Mouse (Mus musculus): ENCODE data around the gene Socs7. TPM values are rescaled to one million over a fixed set of nuclear protein-coding genes. Genes with fewer than 3 reads are reported as not detected.

Gene Socs7
- total RNA-seq, 1 experiment from 2014 or later = 13.6 TPM

DNA sequence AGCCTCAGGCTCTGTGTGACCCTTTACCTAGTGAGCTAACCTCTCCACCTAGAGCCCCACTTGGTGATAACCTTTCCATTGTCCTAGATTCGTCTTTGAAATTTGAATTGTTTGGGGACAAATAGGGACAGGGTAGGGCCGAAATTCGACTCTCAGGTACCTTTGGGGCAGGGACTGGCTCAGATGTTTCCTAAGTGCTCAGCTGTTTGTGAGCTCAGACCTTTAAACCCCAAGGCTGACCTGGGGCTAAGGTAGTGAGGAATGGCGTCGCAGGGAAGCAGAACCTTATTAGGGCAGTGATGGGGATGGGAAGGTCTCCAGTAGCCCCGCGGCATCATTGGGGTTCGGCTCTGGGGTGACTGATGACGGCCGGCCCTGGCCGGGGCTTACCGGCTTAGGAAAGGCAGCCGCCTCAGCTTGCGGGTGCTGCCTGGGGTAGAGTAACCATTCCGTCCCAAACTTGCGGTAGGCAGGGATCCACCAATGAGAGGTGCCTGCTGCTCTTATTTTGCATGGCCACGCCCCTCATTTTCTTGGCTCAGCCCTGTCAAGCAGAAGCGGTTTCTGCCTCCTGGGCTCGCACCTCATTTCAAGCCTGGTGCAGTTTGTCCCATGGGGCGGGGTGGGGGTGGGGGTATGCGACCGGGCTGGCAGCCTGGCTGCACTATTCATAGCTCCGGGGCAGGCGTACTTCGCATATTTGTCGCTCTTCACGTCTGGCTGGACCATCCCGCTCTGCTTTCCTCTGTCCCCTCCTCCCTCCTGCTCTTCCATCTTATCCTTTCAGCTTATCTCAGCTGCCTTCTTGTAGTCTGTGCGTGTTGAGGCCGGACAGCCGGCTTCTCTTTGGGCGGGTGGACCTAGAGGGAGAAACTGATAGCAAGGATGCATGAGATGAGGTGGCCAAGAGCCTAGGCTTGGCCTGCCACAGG, 65.7 kb downstream of the Socs7 start:
- ATAC-seq (replicated peaks in 1 of 2; ENCODE audit: insufficient read depth in 1 of 2, low FRiP score in 2 of 2, low TSS enrichment in 1 of 2, low read depth in 1 of 2, poor library complexity in 2 of 2, severe bottlenecking in 2 of 2) = peak; percentile 77 to 87

DNA sequence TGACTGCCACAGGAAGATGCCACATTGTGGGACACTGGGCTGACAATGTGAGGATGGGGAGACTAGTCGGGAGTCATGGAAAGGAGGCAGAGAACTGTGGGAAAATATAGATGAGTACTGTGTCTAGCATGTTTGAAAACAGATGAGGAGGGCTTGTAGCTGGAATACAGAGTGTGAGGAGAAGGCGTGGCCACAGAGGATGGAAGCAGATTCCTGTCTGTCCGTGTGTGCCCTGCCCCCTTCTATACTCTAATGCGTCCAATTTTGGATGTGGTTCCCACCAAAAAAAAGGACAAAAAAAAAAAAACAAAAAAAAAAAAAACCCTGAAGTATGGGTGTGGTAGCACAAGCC, 66.4 kb downstream of the Socs7 start:
- no peak for ATAC-seq (replicated peaks in 1 of 2; ENCODE audit: insufficient read depth in 1 of 2, low FRiP score in 2 of 2, low TSS enrichment in 1 of 2, low read depth in 1 of 2, poor library complexity in 2 of 2, severe bottlenecking in 2 of 2)

DNA sequence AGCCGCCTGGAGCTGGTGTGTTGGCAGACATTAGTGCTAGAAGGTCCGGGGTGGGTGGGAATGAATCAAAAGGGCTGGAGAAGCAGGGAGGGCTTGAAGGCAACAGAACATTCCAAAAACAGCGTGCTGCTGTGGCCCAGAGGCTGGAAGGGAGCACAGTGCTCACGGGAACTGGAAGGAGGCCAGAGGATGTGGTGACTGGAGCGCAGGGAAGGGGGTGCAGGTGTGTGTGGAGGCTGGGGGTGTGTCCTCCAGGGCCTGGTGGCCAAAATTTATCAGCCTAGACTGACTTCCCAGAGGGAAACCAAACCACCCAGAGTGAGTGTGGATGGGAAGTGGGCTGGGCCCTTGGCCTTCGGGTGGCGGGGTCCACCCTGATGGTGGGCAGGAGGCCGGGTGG, 67.3 kb downstream of the Socs7 start:
- peak in 1 of 2 experiments; percentile 16; a peak in 1 of 4 replicates for ATAC-seq (replicated peaks in 1 of 2; ENCODE audit: insufficient read depth in 1 of 2, low FRiP score in 2 of 2, low TSS enrichment in 1 of 2, low read depth in 1 of 2, poor library complexity in 2 of 2, severe bottlenecking in 2 of 2)

DNA sequence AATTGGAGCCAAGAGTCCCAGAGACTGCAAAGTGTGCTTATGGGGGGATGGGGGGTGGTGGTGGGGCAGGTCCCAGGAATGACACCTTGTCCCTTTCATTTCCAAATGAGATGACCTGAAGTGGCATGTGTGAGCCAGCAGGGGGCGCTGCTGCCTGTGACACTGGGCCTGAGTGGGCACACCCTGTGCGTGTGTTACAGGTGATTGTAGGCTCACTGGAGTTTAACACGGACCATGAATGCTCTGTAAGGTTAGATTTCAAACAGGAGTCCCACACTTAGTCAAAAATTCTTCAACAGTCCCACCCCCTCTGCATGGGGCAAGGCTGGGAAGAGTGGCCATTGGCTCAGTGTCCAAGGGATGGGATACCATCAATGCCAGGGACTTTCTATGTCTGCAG, 69.7 kb downstream of the Socs7 start:
- ATAC-seq (replicated peaks in 1 of 2; ENCODE audit: insufficient read depth in 1 of 2, low FRiP score in 2 of 2, low TSS enrichment in 1 of 2, low read depth in 1 of 2, poor library complexity in 2 of 2, severe bottlenecking in 2 of 2) = peak in 1 of 2 experiments; percentile 19; a peak in 2 of 4 replicates

DNA sequence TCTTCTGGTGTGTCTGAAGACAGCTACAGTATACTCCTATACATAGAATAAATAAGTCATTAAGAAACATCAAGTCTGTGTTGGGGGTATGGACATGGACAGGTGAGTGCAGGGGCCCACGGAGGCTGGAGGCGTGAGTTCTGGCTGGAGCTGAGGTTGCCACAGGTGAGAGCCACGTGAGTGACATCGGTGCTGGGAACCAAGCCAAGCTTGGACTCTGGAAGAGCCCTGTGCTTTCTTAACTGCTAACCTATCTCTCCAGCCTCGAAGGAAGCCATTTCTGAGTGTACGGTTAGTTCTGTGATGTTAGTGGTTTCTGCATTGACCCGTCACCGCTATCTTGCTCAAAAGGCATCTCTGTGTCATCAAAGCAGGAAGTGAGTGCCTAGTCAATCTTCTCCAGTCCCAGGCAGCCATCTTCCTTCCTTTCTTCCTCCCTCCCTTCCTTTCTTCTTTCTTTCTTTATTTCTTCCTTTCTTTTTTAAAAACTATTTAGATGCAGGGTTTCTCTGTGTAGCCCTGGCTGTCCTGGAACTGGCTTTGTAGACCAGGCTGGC, 70.7 kb downstream of the Socs7 start:
- ATAC-seq (replicated peaks in 1 of 2; ENCODE audit: insufficient read depth in 1 of 2, low FRiP score in 2 of 2, low TSS enrichment in 1 of 2, low read depth in 1 of 2, poor library complexity in 2 of 2, severe bottlenecking in 2 of 2) = no peak

DNA sequence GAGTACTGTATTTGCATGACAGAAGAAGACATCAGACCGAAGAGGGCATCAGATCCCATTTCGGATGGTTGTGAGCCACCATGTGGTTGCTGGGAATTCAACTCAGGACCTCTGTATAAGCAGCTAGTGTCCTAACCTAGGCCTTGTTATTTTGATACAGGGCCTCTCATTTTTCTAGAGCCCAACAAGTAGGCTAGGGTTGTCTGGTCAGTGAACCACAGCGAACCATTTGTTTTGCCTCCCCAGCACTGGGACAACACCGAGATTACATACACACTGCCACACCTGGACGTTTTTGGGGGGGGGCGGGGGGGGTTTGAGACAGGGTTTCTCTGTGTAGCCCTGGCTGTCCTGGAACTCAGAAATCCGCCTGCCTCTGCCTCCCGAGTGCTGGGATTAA, 71.8 kb downstream of the Socs7 start:
- ATAC-seq (replicated peaks in 1 of 2; ENCODE audit: insufficient read depth in 1 of 2, low FRiP score in 2 of 2, low TSS enrichment in 1 of 2, low read depth in 1 of 2, poor library complexity in 2 of 2, severe bottlenecking in 2 of 2) = no peak

DNA sequence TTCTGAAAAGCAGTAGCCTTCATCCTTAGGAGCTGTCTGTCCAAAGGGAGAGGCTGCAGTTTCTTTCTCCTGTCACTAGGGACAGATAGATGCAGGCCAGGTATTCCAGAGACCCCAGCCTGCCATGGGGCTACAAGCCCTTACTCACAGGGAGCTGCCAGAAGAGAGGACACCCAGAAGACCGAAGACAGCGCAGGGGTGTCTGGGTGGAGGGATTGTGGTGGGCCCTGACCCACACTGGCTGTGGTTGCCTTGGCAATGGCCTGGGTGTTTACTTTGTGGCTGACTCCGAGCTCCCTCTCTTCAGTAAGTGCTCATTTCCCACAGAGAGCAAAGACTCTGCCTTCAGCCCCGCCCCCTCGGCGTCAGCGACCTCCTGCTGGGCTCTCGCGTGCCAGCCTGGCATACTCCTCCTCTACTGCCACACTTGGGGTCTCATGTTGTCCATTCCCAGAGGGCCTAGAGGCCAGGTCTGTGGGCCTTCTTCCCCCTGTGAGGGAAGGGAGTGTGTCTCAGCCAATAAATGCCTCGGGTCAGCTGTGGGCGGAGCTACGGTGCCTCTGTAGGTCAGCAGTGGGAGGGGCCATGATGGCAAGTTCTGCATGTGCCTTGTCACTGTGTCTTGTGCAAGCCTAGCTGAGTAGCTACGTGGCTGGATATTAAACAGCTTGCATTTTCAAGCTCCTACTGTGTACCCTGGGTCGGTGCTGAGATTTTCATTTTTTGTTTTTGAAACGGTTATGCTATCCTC, 72.5 kb downstream of the Socs7 start:
- peak; percentile 77 to 84 for ATAC-seq (replicated peaks in 1 of 2; ENCODE audit: insufficient read depth in 1 of 2, low FRiP score in 2 of 2, low TSS enrichment in 1 of 2, low read depth in 1 of 2, poor library complexity in 2 of 2, severe bottlenecking in 2 of 2)

DNA sequence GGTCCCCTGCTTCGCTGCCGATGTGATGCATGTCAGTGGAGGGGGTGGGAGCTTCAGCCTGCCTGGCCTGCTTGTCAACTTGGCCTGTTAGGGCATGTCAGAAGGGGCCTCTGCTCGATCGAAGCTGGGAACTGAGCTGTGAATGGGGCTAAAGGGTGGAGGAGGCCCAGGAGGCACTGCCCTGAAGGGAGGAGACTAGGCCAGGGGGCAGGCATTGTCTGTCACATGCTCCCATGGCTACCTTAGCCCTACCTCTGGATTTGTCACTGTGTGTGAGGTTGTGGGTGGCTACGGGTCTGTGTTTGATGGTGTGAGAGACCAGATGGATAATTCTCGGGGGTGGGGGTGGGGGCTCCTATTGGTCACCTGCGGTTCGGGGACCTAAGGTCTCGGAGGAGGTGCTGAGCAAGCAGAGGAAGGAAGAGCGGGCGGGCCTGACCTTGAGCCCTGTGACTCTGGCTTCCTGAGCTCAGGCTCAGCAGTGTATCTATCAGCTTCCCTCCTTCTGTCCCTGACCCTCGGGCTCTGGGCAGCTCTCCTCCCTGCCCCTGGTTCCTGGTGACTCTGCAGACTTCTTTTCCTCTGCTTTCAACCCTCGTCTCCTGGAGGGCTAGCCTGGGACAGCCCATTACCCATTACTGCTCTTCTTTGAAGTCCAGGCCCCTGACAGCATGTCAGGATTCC, 73.6 kb downstream of the Socs7 start:
- peak; percentile 34 to 41 for ATAC-seq (replicated peaks in 1 of 2; ENCODE audit: insufficient read depth in 1 of 2, low FRiP score in 2 of 2, low TSS enrichment in 1 of 2, low read depth in 1 of 2, poor library complexity in 2 of 2, severe bottlenecking in 2 of 2)

DNA sequence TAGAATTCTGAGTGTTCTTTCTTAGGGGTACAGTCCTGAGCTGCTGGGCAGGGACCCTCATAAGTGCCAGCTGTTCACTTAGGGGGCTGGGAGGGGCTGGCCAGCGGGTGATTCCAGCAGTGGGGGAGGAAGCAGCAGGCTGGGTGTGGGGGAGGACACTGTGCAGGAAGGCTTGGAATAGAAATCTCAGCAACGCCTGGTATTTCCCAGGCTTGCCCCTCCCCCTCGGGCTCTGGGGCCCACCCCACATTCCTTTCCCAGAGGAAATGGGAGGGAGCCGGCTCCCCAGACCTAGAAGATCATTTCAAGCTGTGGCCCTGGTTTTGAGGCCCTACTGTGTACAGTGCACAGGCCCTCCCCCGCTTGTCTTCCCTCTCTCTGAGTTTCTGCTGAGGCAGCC, 75.4 kb downstream of the Socs7 start:
- ATAC-seq (replicated peaks in 1 of 2; ENCODE audit: insufficient read depth in 1 of 2, low FRiP score in 2 of 2, low TSS enrichment in 1 of 2, low read depth in 1 of 2, poor library complexity in 2 of 2, severe bottlenecking in 2 of 2) = no peak

DNA sequence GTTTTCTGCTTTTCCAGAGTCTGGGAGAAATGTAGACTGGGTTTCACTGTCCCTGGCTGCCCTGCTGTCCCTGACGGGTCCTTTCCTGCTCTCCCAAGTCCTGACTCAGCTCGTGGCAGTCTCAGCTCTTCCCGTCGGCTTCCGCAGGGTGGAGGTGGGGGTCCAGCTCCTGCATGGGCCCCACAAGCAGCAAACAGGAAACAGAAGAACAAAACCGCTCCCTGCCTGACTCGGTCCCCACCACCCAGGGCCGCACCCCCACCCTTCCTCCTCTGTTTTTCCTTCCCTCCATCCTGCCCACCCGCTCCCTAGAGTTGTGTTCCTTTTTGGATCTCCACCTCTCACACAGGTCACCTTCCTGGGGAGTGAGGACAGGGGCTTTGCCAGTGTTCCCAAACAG, 76.5 kb downstream of the Socs7 start:
- ATAC-seq (replicated peaks in 1 of 2; ENCODE audit: insufficient read depth in 1 of 2, low FRiP score in 2 of 2, low TSS enrichment in 1 of 2, low read depth in 1 of 2, poor library complexity in 2 of 2, severe bottlenecking in 2 of 2) = no peak

DNA sequence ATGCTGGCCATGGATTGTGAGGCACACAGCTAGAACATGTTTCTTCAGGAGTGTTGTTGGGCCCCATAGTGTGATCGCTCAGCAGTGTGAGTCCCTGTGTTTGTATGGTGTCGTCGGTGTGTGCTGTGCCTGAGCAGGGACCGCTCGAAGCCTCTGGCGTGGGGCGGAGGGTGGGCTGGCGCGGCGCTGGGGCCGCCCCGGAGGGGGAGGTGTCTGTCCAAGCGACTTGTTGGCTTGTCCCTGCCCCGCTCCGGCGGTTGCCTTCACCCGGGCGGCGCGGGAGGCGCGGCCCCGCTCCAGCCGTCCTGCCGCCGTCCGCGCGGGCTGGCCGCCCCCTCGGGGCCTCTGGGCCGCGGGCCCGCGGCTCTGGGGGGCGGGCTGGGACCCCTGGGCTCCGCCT, 77.6 kb downstream of the Socs7 start:
- ATAC-seq (replicated peaks in 1 of 2; ENCODE audit: insufficient read depth in 1 of 2, low FRiP score in 2 of 2, low TSS enrichment in 1 of 2, low read depth in 1 of 2, poor library complexity in 2 of 2, severe bottlenecking in 2 of 2) = peak; percentile 28 to 35; a peak in 1 of 4 replicates

DNA sequence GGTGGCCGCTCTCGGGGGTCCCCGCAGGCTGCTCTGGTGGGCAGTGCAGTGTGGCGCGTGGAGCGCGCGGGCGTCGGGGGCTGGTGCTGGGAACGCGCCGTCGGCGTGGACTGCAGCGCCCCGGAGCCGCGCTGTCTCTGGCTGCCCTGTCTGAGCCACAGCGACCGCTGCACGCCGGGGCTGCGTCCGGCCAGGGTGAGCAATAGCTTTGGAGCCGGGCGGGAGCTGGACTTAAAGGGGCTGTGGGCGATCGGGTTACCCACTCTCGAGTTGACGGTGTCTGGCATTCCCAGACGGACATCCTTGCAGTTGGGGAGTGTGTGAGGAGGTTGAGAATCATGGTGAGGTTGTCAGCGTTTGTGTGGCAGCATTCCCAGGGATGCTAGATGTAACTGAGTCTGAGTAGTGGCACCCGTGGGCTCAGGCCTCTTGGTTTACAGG, 78.1 kb downstream of the Socs7 start:
- ATAC-seq (replicated peaks in 1 of 2; ENCODE audit: insufficient read depth in 1 of 2, low FRiP score in 2 of 2, low TSS enrichment in 1 of 2, low read depth in 1 of 2, poor library complexity in 2 of 2, severe bottlenecking in 2 of 2) = no peak

DNA sequence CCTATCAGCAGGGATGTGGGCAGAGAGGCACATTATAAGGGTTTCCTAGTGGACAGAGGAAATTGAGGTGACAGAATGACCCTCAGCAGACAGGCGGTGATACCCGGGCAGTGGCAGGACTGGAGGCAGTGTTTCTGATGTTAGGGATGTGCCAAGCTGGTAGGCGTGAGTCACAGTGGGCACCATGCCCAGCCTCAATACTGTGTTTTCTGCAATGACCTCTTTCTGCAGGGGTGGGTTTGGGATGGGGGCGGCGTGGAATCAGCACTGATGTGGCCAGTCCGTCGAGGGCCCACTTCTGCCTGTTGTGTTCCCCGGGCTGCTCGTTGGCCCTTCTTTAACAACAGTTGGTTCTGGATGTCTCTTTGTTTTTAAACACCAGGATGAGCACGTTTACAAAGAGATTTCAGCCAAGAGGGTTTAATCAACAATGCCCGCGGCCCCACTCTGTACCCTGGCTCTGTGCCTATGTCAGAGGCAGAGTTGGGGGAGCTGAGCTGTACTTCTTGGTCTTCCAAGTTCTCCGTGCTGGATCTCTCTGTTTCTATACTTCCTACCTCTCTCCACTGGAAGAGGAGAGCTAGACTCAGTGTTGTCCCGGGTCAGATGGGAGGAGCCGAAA, 78.8 kb downstream of the Socs7 start:
- ATAC-seq (replicated peaks in 1 of 2; ENCODE audit: insufficient read depth in 1 of 2, low FRiP score in 2 of 2, low TSS enrichment in 1 of 2, low read depth in 1 of 2, poor library complexity in 2 of 2, severe bottlenecking in 2 of 2) = no peak

DNA sequence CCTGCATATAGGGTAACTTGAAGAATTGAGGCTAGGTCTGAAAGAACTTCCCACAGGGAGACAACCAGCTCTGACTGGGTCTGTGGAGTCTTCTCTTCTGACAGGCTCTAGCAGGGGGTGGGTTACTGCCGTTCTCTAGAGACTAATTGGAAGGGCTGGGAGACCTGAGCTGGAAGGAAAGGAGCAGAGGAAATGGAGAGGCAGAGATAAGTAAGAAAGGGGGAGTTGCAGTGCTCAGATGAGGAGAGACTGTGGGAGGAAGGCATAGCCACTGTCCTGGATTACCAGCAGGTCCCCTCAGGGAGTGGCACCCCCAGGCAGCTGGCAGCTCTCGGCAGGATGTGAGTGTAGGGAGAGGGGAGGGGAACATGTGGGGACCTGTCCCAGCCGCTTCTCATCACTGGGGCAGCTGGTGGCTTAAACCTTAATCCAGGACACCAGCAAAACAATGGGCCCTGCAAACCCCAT, 79.3 kb downstream of the Socs7 start:
- ATAC-seq (replicated peaks in 1 of 2; ENCODE audit: insufficient read depth in 1 of 2, low FRiP score in 2 of 2, low TSS enrichment in 1 of 2, low read depth in 1 of 2, poor library complexity in 2 of 2, severe bottlenecking in 2 of 2) = 0 out of 4 replicates have a peak, but pooled peaks have one; percentile 7 to 8

DNA sequence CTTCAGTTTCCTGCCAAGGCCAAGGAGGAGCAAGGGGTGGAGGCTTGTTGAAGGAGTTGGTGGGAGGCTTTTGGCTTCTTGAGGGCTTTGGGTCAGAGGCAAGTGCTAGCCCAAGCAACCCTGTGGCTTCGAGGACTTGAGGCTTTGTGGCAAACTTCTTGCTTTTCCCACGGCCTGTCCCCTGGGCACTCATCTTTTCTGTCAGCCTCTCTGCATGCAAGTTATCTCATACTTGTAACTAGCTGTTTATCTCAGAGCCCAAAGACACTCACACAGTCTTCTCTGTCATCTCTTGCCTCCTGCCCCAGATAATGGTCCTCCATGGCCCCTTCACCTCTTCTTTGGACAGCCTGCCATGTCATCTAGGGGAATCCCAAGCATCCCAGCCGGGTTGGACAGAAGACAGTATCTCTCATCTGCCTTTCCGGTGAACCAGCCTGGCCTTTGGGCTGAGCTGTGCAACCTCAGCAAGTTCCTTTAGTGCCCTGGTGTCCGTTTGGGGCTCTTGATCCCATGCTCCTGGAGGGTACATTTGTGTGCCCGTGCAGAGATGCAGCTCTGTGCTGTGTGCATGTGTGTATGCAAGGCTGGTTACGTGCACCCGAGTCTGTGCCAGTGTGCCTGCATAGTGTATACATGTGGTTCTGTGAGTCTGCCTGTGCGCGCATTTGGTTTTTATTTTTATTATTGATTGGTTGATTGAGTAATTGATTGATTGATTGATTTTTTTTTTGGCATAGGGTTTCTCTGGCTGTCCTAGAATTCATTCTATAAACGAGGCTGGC, 80.7 kb downstream of the Socs7 start:
- no peak for ATAC-seq (replicated peaks in 1 of 2; ENCODE audit: insufficient read depth in 1 of 2, low FRiP score in 2 of 2, low TSS enrichment in 1 of 2, low read depth in 1 of 2, poor library complexity in 2 of 2, severe bottlenecking in 2 of 2)

DNA sequence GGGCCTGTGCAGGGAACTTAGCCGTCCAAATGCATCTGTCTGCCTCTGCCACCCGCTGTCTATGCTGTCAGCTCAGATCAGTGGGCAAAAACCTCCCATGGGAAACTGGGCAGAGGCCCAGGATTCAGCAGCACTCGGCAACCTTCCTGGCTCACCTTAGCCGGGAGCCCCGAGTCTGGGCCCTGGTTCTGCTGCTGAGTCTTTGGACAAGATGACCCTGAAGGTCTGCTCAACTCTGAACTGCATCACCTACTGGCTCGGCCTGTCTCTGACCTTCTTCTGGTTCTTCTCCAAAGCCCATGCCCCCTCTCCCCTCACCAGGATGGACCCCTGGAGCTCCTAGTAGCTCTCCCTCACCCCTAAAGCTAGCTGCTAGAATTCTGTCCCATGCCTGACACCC, 83.2 kb downstream of the Socs7 start:
- no peak for ATAC-seq (replicated peaks in 1 of 2; ENCODE audit: insufficient read depth in 1 of 2, low FRiP score in 2 of 2, low TSS enrichment in 1 of 2, low read depth in 1 of 2, poor library complexity in 2 of 2, severe bottlenecking in 2 of 2)
